Mouse (Mus musculus) embryonic facial prominence, embryonic 12.5 days (tissue): Measurements from ENCODE around the gene Tbc1d20. TPM values are rescaled to one million over a fixed set of nuclear protein-coding genes. Genes with fewer than 3 reads are reported as not detected.
"Not testable (repeated sequence)": the region's sequence is repeated elsewhere in the genome, so short reads cannot be mapped to it uniquely, and the experiment has no call there.

Experiments
- ATAC-seq: fragments of 200-750 bp; cut with Nextera tagmentation; 2 replicates; pipeline ENCODE4 v1.8.0; 2017; ENCODE audit not compliant: insufficient number of reproducible peaks, insufficient read depth, low FRiP score, low TSS enrichment
- H3K27ac ChIP-seq: fragments of 300-500 bp; sonication (generic); 2 replicates; pipeline ENCODE4 v1.5.1; 2016; ENCODE audit warnings: mild to moderate bottlenecking
- H3K27me3 ChIP-seq: fragments of 300-500 bp; sonication (generic); 2 replicates; pipeline ENCODE4 v1.6.1; 2016; ENCODE audit warnings: mild to moderate bottlenecking, moderate library complexity
- H3K36me3 ChIP-seq: fragments of 300-500 bp; sonication (generic); 2 replicates; pipeline ENCODE4 v1.6.1; 2016; ENCODE audit warnings: mild to moderate bottlenecking
- H3K4me1 ChIP-seq: fragments of 300-500 bp; sonication (generic); 2 replicates; pipeline ENCODE4 v1.6.1; 2016
- H3K4me2 ChIP-seq: fragments of 300-500 bp; sonication (generic); replicated peaks from 2 replicates; pipeline ENCODE4 v1.6.1; 2016; ENCODE audit warnings: mild to moderate bottlenecking, moderate library complexity
- H3K4me3 ChIP-seq: fragments of 300-500 bp; sonication (generic); 2 replicates; pipeline ENCODE4 v1.5.1; 2016; ENCODE audit warnings: mild to moderate bottlenecking
- H3K9ac ChIP-seq: fragments of 300-500 bp; sonication (generic); 2 replicates; pipeline ENCODE4 v1.6.1; 2016; ENCODE audit warnings: mild to moderate bottlenecking, moderate library complexity
- H3K9me3 ChIP-seq: fragments of 300-500 bp; sonication (generic); 2 replicates; pipeline ENCODE4 v1.6.1; 2016; ENCODE audit warnings: mild to moderate bottlenecking, moderate library complexity
- WGBS: fragments of 180-500 bp; shearing (Covaris S2); methylation state at CpG from one replicate; pipeline ENCODE4 v1.1.7; 2016; 5-methylcytosine and 5-hydroxymethylcytosine counted together
- polyA plus RNA-seq: library from polyadenylated mRNA; unstranded; fragments of >200 nt; fragmentation: Nextera tagmentation; extraction: Ambion mirVana; gene quantifications from 2 replicates; pipeline ENCODE4 v1.2.1, GENCODE M21; 2016

The Tbc1d20 gene
- polyA plus RNA-seq, 1 experiment from 2014 or later = 46.2 TPM

DNA sequence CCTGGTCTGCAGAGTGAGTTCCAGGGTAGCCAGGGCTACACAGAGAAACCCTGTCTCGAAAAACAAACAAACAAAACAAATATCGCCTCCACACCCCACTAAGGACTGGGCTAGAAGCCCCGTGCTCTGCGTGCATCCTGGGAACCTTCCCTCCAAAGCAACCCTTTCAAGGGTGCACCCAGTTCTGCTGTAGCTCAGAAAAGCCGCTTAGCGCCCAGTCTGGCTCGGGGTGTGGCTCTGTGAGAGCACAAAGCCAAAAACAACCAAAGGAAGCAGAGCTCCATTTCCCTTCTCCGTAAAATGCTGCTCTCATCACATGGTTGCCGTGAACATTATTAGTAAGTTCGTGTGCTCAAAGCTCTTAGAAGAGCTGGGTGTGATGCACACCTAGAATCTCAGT, 50.7 kb downstream of the Tbc1d20 start:
- ATAC-seq = no peak
- Histone ChIP-seq H3K4me1 (peaks cover 4% of the 10 kb centered on the region; the same call in 1 of the 2 replicates), H3K27ac (no peak overlapping the region), H3K9me3 (no peaks in the 10 kb centered on the region), H3K4me2 (peak overlapping the region; percentile 91), H3K9ac (peak overlapping the region; percentile 58), H3K36me3 (no peaks in the 10 kb centered on the region), H3K4me3 (peak overlapping the region; percentile 51), H3K27me3 (peaks cover 25% of the 10 kb centered on the region)
- WGBS = 13% methylated on average over 10 of the region's 10 CpGs

DNA sequence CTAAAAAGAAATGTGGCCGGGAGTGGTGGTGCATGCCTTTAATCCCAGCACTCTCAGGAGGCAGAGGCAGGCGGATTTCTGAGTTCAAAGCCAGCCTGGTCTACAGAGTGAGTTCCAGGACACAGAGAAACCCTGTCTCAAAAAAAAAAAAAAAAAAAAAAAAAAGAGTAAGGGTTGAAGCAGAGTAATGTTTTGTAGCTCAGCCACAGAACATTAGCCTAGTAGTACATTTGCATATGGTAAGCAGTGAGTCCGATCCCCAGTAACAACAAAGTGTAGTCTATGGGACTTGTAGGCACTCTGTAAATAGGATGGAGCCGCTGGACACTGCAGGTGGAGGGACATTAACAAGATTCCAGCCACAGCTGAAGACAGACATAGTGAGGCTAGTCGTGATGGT, 51.3 kb downstream of the Tbc1d20 start:
- ATAC-seq = no peak
- H3K4me1 ChIP-seq = peaks cover 4% of the 10 kb centered on the region; the same call in 1 of the 2 replicates
- H3K4me3 ChIP-seq = no peak overlapping the region
- H3K27me3 ChIP-seq = peaks cover 25% of the 10 kb centered on the region
- H3K36me3 ChIP-seq = no peaks in the 10 kb centered on the region
- no peak overlapping the region for H3K4me2 ChIP-seq
- no peak overlapping the region for H3K9ac ChIP-seq
- no peaks in the 10 kb centered on the region for H3K9me3 ChIP-seq
- H3K27ac ChIP-seq = no peak overlapping the region
- WGBS = 57% methylated on average over 5 of the region's 5 CpGs

DNA sequence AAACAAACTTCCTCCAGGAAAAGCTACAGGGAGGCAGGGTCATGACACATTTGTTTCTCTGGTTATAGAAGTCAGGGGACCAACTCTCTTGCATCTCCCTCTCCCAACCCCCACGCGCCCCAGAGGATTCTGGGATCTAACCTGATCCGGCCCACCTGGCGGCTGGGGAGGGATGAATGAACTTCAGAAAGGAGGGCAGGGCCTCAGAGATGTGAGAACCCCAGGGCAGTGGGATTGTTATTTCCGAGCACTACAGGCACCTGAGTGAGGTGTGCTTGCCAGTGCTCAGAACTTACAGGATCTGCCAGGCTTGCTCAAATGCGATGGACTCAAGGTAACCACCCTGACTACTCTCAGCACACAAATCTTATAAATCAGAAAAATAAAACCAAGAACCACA, 51.8 kb downstream of the Tbc1d20 start:
- no peaks in the 10 kb centered on the region for H3K9me3 ChIP-seq
- no peak overlapping the region for H3K4me3 ChIP-seq
- H3K9ac ChIP-seq = no peak overlapping the region
- WGBS = 58% methylated on average over 6 of the region's 6 CpGs
- no peak overlapping the region for H3K27ac ChIP-seq
- ATAC-seq = no peak
- H3K4me2 ChIP-seq = no peak overlapping the region
- peaks cover 4% of the 10 kb centered on the region; the same call in 1 of the 2 replicates for H3K4me1 ChIP-seq
- H3K36me3 ChIP-seq = no peaks in the 10 kb centered on the region
- H3K27me3 ChIP-seq = peaks cover 25% of the 10 kb centered on the region

GRCm38 (mm10) chr2:152346776-152347465, 53.3 kb downstream of the Tbc1d20 start:
- H3K4me2 ChIP-seq = no peak overlapping the region
- H3K27me3 ChIP-seq = peaks cover 25% of the 10 kb centered on the region
- no peak overlapping the region for H3K9ac ChIP-seq
- no peak for ATAC-seq
- no peaks in the 10 kb centered on the region for H3K36me3 ChIP-seq
- 33% methylated on average over 9 of the region's 9 CpGs for WGBS
- no peaks in the 10 kb centered on the region for H3K9me3 ChIP-seq
- no peak overlapping the region for H3K27ac ChIP-seq
- H3K4me1 ChIP-seq = peaks cover 4% of the 10 kb centered on the region; the same call in 1 of the 2 replicates
- no peak overlapping the region for H3K4me3 ChIP-seq

GRCm38 (mm10) chr2:152347722-152348121, 54.1 kb downstream of the Tbc1d20 start:
- Histone ChIP-seq H3K4me1 (peaks cover 4% of the 10 kb centered on the region; the same call in 1 of the 2 replicates), H3K27me3 (peaks cover 20% of the 10 kb centered on the region), H3K36me3 (no peaks in the 10 kb centered on the region), H3K4me3 (no peak overlapping the region), H3K9ac (no peak overlapping the region), H3K27ac (no peak overlapping the region), H3K4me2 (no peak overlapping the region), H3K9me3 (no peaks in the 10 kb centered on the region)
- ATAC-seq = no peak
- WGBS = 74% methylated on average over 2 of the region's 2 CpGs

- Histone ChIP-seq H3K4me2 (no peak overlapping the region), H3K9me3 (no peaks in the 10 kb centered on the region), H3K27ac (no peak overlapping the region), H3K9ac (no peak overlapping the region), H3K4me3 (no peak overlapping the region), H3K4me1 (peaks cover 4% of the 10 kb centered on the region; the same call in 1 of the 2 replicates), H3K36me3 (no peaks in the 10 kb centered on the region), H3K27me3 (peaks cover 13% of the 10 kb centered on the region; the same call in 1 of the 2 replicates)
- WGBS = 76% methylated on average over 6 of the region's 6 CpGs
- ATAC-seq = no peak
Observed at GRCm38 (mm10) chr2:152349205-152349604, 55.6 kb downstream of the Tbc1d20 start.

GRCm38 (mm10) chr2:152349842-152350540, 56.4 kb downstream of the Tbc1d20 start:
- Histone ChIP-seq H3K27me3 (peaks cover 6% of the 10 kb centered on the region; the same call in 1 of the 2 replicates), H3K4me1 (no peaks in the 10 kb centered on the region), H3K36me3 (no peaks in the 10 kb centered on the region), H3K9ac (no peak overlapping the region), H3K4me3 (no peak overlapping the region), H3K9me3 (no peaks in the 10 kb centered on the region), H3K27ac (no peak overlapping the region), H3K4me2 (no peak overlapping the region)
- no peak for ATAC-seq
- 93% methylated on average over 8 of the region's 8 CpGs for WGBS

GRCm38 (mm10) chr2:152357254-152357653, 63.6 kb downstream of the Tbc1d20 start:
- 86% methylated on average over 3 of the region's 3 CpGs for WGBS
- Histone ChIP-seq H3K4me2 (no peak overlapping the region), H3K4me3 (no peak overlapping the region), H3K4me1 (no peaks in the 10 kb centered on the region), H3K9ac (no peak overlapping the region), H3K36me3 (no peaks in the 10 kb centered on the region), H3K27ac (no peak overlapping the region), H3K27me3 (no peaks in the 10 kb centered on the region), H3K9me3 (no peaks in the 10 kb centered on the region)
- no peak for ATAC-seq

DNA sequence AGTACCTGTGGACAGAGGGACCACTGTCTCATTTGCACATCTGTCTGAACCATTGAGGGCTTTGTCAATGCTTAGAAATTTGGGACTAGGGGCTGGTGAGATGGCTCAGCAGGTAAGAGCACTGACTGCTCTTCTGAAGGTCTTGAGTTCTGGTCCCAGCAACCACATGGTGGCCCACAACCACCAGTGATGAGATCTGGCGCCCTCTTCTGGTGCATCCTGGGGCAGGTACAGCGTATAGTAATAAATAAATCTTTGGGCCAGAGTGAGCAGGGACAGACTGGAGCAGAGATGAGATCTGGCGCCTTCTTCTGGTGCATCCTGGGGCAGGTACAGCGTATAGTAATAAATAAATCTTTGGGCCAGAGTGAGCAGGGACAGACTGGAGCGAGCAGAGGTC, 65.3 kb downstream of the Tbc1d20 start:
- not testable (repeated sequence) for H3K27ac ChIP-seq, H3K9me3 ChIP-seq, H3K9ac ChIP-seq, ATAC-seq, H3K4me2 ChIP-seq, H3K4me1 ChIP-seq, H3K27me3 ChIP-seq, H3K36me3 ChIP-seq, H3K4me3 ChIP-seq
- 69% methylated on average over 5 of the region's 5 CpGs for WGBS

DNA sequence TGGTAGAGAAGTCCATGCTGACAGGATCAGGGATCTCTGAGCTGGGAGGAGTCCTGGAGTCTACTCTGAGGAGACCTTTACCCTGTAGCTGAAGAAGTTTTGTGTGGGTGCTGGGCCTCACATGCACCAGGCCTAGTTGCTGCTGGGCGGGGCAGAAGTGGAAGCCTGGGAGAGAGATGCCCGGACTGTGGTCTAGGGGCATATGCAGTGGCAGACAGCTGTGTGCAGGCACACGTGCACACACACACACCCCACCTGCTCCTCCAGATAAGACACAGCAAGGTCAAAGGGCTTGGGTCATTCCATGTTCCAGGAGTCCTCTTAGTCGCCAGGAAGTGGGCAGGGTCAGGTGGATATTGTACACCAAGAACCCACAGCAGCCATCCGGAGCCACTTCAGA, 66.0 kb downstream of the Tbc1d20 start:
- Histone ChIP-seq H3K4me1 (no peaks in the 10 kb centered on the region), H3K9me3 (no peaks in the 10 kb centered on the region), H3K4me2 (no peak overlapping the region), H3K4me3 (no peak overlapping the region), H3K9ac (no peak overlapping the region), H3K36me3 (no peaks in the 10 kb centered on the region), H3K27ac (no peak overlapping the region), H3K27me3 (no peaks in the 10 kb centered on the region)
- no peak for ATAC-seq
- 72% methylated on average over 5 of the region's 5 CpGs for WGBS

DNA sequence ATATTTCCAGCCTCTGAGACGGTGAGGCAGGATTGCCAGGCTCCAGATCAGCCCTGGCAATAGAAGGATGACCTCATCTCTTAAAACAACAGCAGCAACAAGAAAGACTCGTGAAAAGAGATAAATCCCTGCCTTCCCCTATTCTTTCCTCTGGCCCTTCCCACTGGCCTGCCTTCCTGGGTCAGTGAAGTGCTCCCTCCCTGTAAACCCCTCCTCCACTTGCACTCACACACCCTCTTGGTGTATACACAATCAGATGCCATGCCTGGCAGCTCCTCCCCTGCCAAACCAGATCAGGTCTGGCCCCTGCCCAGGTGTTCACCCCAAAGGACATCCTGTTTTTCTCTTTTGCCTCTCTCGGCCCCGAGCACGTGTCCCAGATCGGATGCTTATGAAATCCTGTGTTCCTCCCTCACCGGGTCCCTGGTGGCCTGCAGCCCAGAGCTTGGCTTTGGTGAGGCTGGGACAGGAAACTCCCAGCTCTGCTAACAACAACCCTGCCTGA, 66.7 kb downstream of the Tbc1d20 start:
- H3K36me3 ChIP-seq = no peaks in the 10 kb centered on the region
- ATAC-seq = no peak
- H3K9me3 ChIP-seq = no peaks in the 10 kb centered on the region
- no peak overlapping the region for H3K4me3 ChIP-seq
- 56% methylated on average over 7 of the region's 7 CpGs for WGBS
- H3K27me3 ChIP-seq = no peaks in the 10 kb centered on the region
- H3K4me2 ChIP-seq = no peak overlapping the region
- no peak overlapping the region for H3K27ac ChIP-seq
- no peak overlapping the region for H3K9ac ChIP-seq
- H3K4me1 ChIP-seq = no peaks in the 10 kb centered on the region

GRCm38 (mm10) chr2:152361193-152361592, 67.6 kb downstream of the Tbc1d20 start:
- WGBS = 86% methylated on average over 8 of the region's 8 CpGs
- H3K36me3 ChIP-seq = no peaks in the 10 kb centered on the region
- no peak for ATAC-seq
- H3K4me3 ChIP-seq = no peak overlapping the region
- no peak overlapping the region for H3K9ac ChIP-seq
- H3K4me1 ChIP-seq = no peaks in the 10 kb centered on the region
- H3K27me3 ChIP-seq = no peaks in the 10 kb centered on the region
- no peak overlapping the region for H3K27ac ChIP-seq
- no peak overlapping the region for H3K4me2 ChIP-seq
- no peaks in the 10 kb centered on the region for H3K9me3 ChIP-seq
